Mouse (Mus musculus) monocyte, adult 5-6 weeks (primary cell): ENCODE measurements around the gene Tnfrsf8. TPM values are rescaled to one million over a fixed set of nuclear protein-coding genes. Genes with fewer than 3 reads are reported as not detected.

Source experiments
- total RNA-seq: library from RNA; stranded (forward); fragments of 200-1000, 200-491, 200-594 nt; gene quantifications from 3 replicates; pipeline ENCODE4 v1.2.3, GENCODE M21; 2017

The Tnfrsf8 gene
- total RNA-seq, 1 experiment from 2014 or later, result 9.7 TPM

Other genes with a start within 250 kb of the Tnfrsf8 start
- gene Vps13d, start 120.2 kb downstream of the Tnfrsf8 start, total RNA-seq, result 36.6 to 103 TPM (median 38.8 TPM) in 3 replicates
- gene Tnfrsf1b, start 68.3 kb downstream of the Tnfrsf8 start, total RNA-seq, result 343 to 455 TPM (median 362 TPM) in 3 replicates
- gene Zfp990, start 195.6 kb upstream of the Tnfrsf8 start, total RNA-seq, result 0.19 TPM in 1 of 3 replicates, not detected in the others